ENCODE assay signal across 18 mouse cellular contexts in genomic region chr11:43565414-43565813, GRCm38 (mm10). TPM values are rescaled to one million over a fixed set of nuclear protein-coding genes. Genes with fewer than 3 reads are reported as not detected.
DNase-seq lines count a peak whose midpoint lies in the region; ATAC-seq and TF ChIP-seq lines count a peak whose summit lies in the region.
"Had no signal": no experiment of that assay in that cellular context is flagged by ENCODE, and none has a peak within 500 bp of the region (broad histone marks: within the 10 kb centered on the region; RNA-seq: fewer than 3 reads in every experiment).

No protein-coding gene starts in this region.

- 0 out of 2 replicates have a peak overlapping the region, but pooled peaks have one; percentile 27 for H3K27ac ChIP-seq in hindbrain, embryonic 11.5 days (ENCODE audit: low read depth, low read length)
- H3K27ac ChIP-seq in hindbrain, embryonic 13.5 days, result no peak overlapping the region
- H3K27ac ChIP-seq in embryonic facial prominence, embryonic 10.5 days (replicated peaks), result peak overlapping the region; percentile 69
- H3K27ac ChIP-seq in embryonic facial prominence, embryonic 14.5 days (replicated peaks; ENCODE audit: low read depth, low read length), result 0 out of 2 replicates have a peak overlapping the region, but pooled peaks have one; percentile 9
- H3K27ac ChIP-seq in midbrain, embryonic 11.5 days (ENCODE audit: low read depth, low read length), result peak overlapping the region; percentile 59
- no peak overlapping the region for H3K27ac ChIP-seq in left cerebral cortex, adult 2 months
- H3K27ac ChIP-seq: heart, adult 2 months; layer of hippocampus, adult 2 months had no signal

- H3K4me3 ChIP-seq in hindbrain, embryonic 11.5 days (ENCODE audit: low read depth, low read length), result no peak overlapping the region
- no peak overlapping the region for H3K4me3 ChIP-seq in hindbrain, embryonic 13.5 days
- H3K4me3 ChIP-seq in embryonic facial prominence, embryonic 10.5 days, result no peak overlapping the region
- H3K4me3 ChIP-seq in embryonic facial prominence, embryonic 14.5 days (ENCODE audit: low read depth, low read length), result no peak overlapping the region
- H3K4me3 ChIP-seq in midbrain, embryonic 11.5 days (ENCODE audit: low read depth, low read length), result no peak overlapping the region
- no peak overlapping the region for H3K4me3 ChIP-seq in left cerebral cortex, adult 2 months
- H3K4me3 ChIP-seq: heart, adult 2 months; layer of hippocampus, adult 2 months; megakaryocyte, embryonic 14.5 days had no signal

- no peak for DNase-seq in hindbrain, embryonic 11.5 days (ENCODE audit: low spot score)
- no peak for DNase-seq in embryonic facial prominence, embryonic 10.5 days (ENCODE audit: low spot score)
- no peak for DNase-seq in embryonic facial prominence, embryonic 14.5 days (ENCODE audit: low spot score)
- no peak for DNase-seq in midbrain, embryonic 11.5 days (ENCODE audit: low spot score, missing footprints)
- no peak for DNase-seq in spleen, postnatal 14 days (ENCODE audit: low spot score in 2 of 2)
- DNase-seq in cerebellum, postnatal 36 days, result no peak
- DNase-seq in left cerebral cortex, adult 2 months (ENCODE audit: extremely low spot score in 1 of 2, low spot score in 2 of 2), result no peak
- DNase-seq: heart, adult 2 months had no signal

- H3K9me3 ChIP-seq in hindbrain, embryonic 11.5 days (ENCODE audit: control insufficient read depth, low read length), result no peaks in the 10 kb centered on the region
- no peaks in the 10 kb centered on the region for H3K9me3 ChIP-seq in hindbrain, embryonic 13.5 days
- H3K9me3 ChIP-seq in embryonic facial prominence, embryonic 10.5 days, result no peaks in the 10 kb centered on the region
- H3K9me3 ChIP-seq in embryonic facial prominence, embryonic 14.5 days (ENCODE audit: control insufficient read depth, low read length), result no peaks in the 10 kb centered on the region
- no peaks in the 10 kb centered on the region for H3K9me3 ChIP-seq in midbrain, embryonic 11.5 days (ENCODE audit: control insufficient read depth, low read length)
- H3K9me3 ChIP-seq: megakaryocyte, embryonic 14.5 days had no signal

- no peaks in the 10 kb centered on the region for H3K27me3 ChIP-seq in hindbrain, embryonic 11.5 days (ENCODE audit: control insufficient read depth, insufficient read depth, low read length)
- no peaks in the 10 kb centered on the region for H3K27me3 ChIP-seq in hindbrain, embryonic 13.5 days
- H3K27me3 ChIP-seq in embryonic facial prominence, embryonic 10.5 days (replicated peaks; ENCODE audit: low read depth, poor library complexity, severe bottlenecking), result no peaks in the 10 kb centered on the region
- no peaks in the 10 kb centered on the region for H3K27me3 ChIP-seq in embryonic facial prominence, embryonic 14.5 days (replicated peaks; ENCODE audit: control insufficient read depth, insufficient read depth, low read length)
- H3K27me3 ChIP-seq in midbrain, embryonic 11.5 days (ENCODE audit: control insufficient read depth, insufficient read depth, low read length), result no peaks in the 10 kb centered on the region
- H3K27me3 ChIP-seq: megakaryocyte, embryonic 14.5 days had no signal

- 47% methylated on average over 2 of the region's 2 CpGs for WGBS in hindbrain, embryonic 11.5 days
- WGBS in hindbrain, embryonic 13.5 days, result 62% methylated on average over 2 of the region's 2 CpGs
- 49% methylated on average over 2 of the region's 2 CpGs for WGBS in embryonic facial prominence, embryonic 10.5 days
- 45% methylated on average over 2 of the region's 2 CpGs for WGBS in embryonic facial prominence, embryonic 14.5 days
- 20% methylated on average over 2 of the region's 2 CpGs for WGBS in midbrain, embryonic 11.5 days

- H3K36me3 ChIP-seq in hindbrain, embryonic 11.5 days (ENCODE audit: control insufficient read depth, insufficient read depth, low read length), result no peaks in the 10 kb centered on the region
- H3K36me3 ChIP-seq in hindbrain, embryonic 13.5 days, result no peaks in the 10 kb centered on the region
- H3K36me3 ChIP-seq in embryonic facial prominence, embryonic 10.5 days (replicated peaks), result peaks cover 75% of the 10 kb centered on the region
- H3K36me3 ChIP-seq in embryonic facial prominence, embryonic 14.5 days (ENCODE audit: control insufficient read depth, insufficient read depth, low read length), result 0 out of 2 replicates have a peak, but pooled peaks cover 2% of the 10 kb centered on the region
- H3K36me3 ChIP-seq in midbrain, embryonic 11.5 days (ENCODE audit: control insufficient read depth, insufficient read depth, low read length), result no peaks in the 10 kb centered on the region

- H3K9ac ChIP-seq in hindbrain, embryonic 11.5 days (ENCODE audit: low read depth, low read length), result no peak overlapping the region
- no peak overlapping the region for H3K9ac ChIP-seq in hindbrain, embryonic 13.5 days
- no peak overlapping the region for H3K9ac ChIP-seq in embryonic facial prominence, embryonic 14.5 days (ENCODE audit: low read depth, low read length)
- peak overlapping the region; percentile 28; the same call in 1 of the 2 replicates for H3K9ac ChIP-seq in midbrain, embryonic 11.5 days (ENCODE audit: low read length)

- H3K4me1 ChIP-seq in hindbrain, embryonic 11.5 days (replicated peaks; ENCODE audit: control insufficient read depth, insufficient read depth, low read length), result peaks cover 6% of the 10 kb centered on the region; the same call in 1 of the 2 replicates
- peaks cover 52% of the 10 kb centered on the region for H3K4me1 ChIP-seq in hindbrain, embryonic 13.5 days (replicated peaks)
- H3K4me1 ChIP-seq in embryonic facial prominence, embryonic 10.5 days, result peaks cover 56% of the 10 kb centered on the region
- peaks cover 8% of the 10 kb centered on the region for H3K4me1 ChIP-seq in embryonic facial prominence, embryonic 14.5 days (ENCODE audit: control insufficient read depth, insufficient read depth, low read length)
- H3K4me1 ChIP-seq in midbrain, embryonic 11.5 days (ENCODE audit: control insufficient read depth, insufficient read depth, low read length), result peaks cover 42% of the 10 kb centered on the region

- intact Hi-C loops in left cerebral cortex, adult 2 months (cut with DNase I), result no loop called here

- no peak for TF ChIP-seq CTCF in left cerebral cortex, adult 2 months (IDR thresholded peaks at IDR 0.05)

- no peak for ATAC-seq in hindbrain, embryonic 11.5 days (ENCODE audit: low FRiP score)
- ATAC-seq in hindbrain, embryonic 13.5 days (ENCODE audit: low FRiP score), result no peak
- ATAC-seq in embryonic facial prominence, embryonic 14.5 days (ENCODE audit: low read depth), result no peak
- peak; percentile 25 for ATAC-seq in midbrain, embryonic 11.5 days (ENCODE audit: low FRiP score)
- ATAC-seq: activated CD4-positive, CD25-positive, alpha-beta regulatory T cell, adult 4 months had no signal

- H3K4me2 ChIP-seq in hindbrain, embryonic 11.5 days (replicated peaks; ENCODE audit: low read depth, low read length), result no peak overlapping the region
- no peak overlapping the region for H3K4me2 ChIP-seq in hindbrain, embryonic 13.5 days
- H3K4me2 ChIP-seq in embryonic facial prominence, embryonic 14.5 days (ENCODE audit: low read depth, low read length), result no peak overlapping the region
- peak overlapping the region; percentile 7; the same call in 1 of the 2 replicates for H3K4me2 ChIP-seq in midbrain, embryonic 11.5 days
- H3K4me2 ChIP-seq: liver, embryonic 11.5 days had no signal

RNA-seq across cellular contexts. Expression of gene 4933415A04Rik, which starts 21.4 kb away (rescaled TPM):
- polyA plus RNA-seq in hindbrain, embryonic 11.5 days (2014; fragmentation: Nextera tagmentation; extraction: Ambion mirVana), result 8.5 and 10.4 TPM in 2 replicates
- 6.1 and 7.2 TPM in 2 replicates for polyA plus RNA-seq in hindbrain, embryonic 13.5 days (2015; fragmentation: Nextera tagmentation; extraction: Ambion mirVana)
- 12.4 and 13.7 TPM in 2 replicates for polyA plus RNA-seq in embryonic facial prominence, embryonic 10.5 days (2016; fragmentation: Nextera tagmentation; extraction: Ambion mirVana)
- 1.6 and 2.2 TPM in 2 replicates for polyA plus RNA-seq in embryonic facial prominence, embryonic 14.5 days (2014; fragmentation: Nextera tagmentation; extraction: Ambion mirVana)
- 10.1 and 11.3 TPM in 2 replicates for polyA plus RNA-seq in midbrain, embryonic 11.5 days (2014; fragmentation: Nextera tagmentation; extraction: Ambion mirVana)
- under 1 TPM; 0.61 to 0.77 TPM for total RNA-seq in left cerebral cortex, adult 2 months (2021)
- polyA plus RNA-seq: activated CD4-positive, CD25-positive, alpha-beta regulatory T cell, adult 4 months had no signal

RNA-seq across cellular contexts. Expression of gene Fabp6, which starts 35.9 kb away (rescaled TPM):
- not detected in 2 replicates for polyA plus RNA-seq in hindbrain, embryonic 11.5 days (2014; fragmentation: Nextera tagmentation; extraction: Ambion mirVana)
- polyA plus RNA-seq in hindbrain, embryonic 13.5 days (2015; fragmentation: Nextera tagmentation; extraction: Ambion mirVana), result not detected in 2 replicates
- not detected in 2 replicates for polyA plus RNA-seq in embryonic facial prominence, embryonic 10.5 days (2016; fragmentation: Nextera tagmentation; extraction: Ambion mirVana)
- polyA plus RNA-seq in embryonic facial prominence, embryonic 14.5 days (2014; fragmentation: Nextera tagmentation; extraction: Ambion mirVana), result not detected in 2 replicates
- polyA plus RNA-seq in midbrain, embryonic 11.5 days (2014; fragmentation: Nextera tagmentation; extraction: Ambion mirVana), result not detected in 2 replicates
- not detected for total RNA-seq in left cerebral cortex, adult 2 months (2021)
- total RNA-seq: gastrocnemius, adult 18-20 months; heart, adult 2 months; layer of hippocampus, adult 2 months; left cerebral cortex, adult 8-10 months had no signal
- polyA plus RNA-seq: activated CD4-positive, CD25-positive, alpha-beta regulatory T cell, adult 4 months; heart, adult 2 months; liver, embryonic 11.5 days; lung, embryonic 16.5 days; neural tube, embryonic 11.5 days; testis, adult 2 months had no signal

RNA-seq across cellular contexts. Expression of gene Ccnjl, which starts 36.8 kb away (rescaled TPM):
- 34.2 and 37.7 TPM in 2 replicates for polyA plus RNA-seq in hindbrain, embryonic 11.5 days (2014; fragmentation: Nextera tagmentation; extraction: Ambion mirVana)
- 18.5 and 20.8 TPM in 2 replicates for polyA plus RNA-seq in hindbrain, embryonic 13.5 days (2015; fragmentation: Nextera tagmentation; extraction: Ambion mirVana)
- polyA plus RNA-seq in embryonic facial prominence, embryonic 10.5 days (2016; fragmentation: Nextera tagmentation; extraction: Ambion mirVana), result 37.8 and 39.6 TPM in 2 replicates
- polyA plus RNA-seq in embryonic facial prominence, embryonic 14.5 days (2014; fragmentation: Nextera tagmentation; extraction: Ambion mirVana), result 8.1 and 9.0 TPM in 2 replicates
- polyA plus RNA-seq in midbrain, embryonic 11.5 days (2014; fragmentation: Nextera tagmentation; extraction: Ambion mirVana), result 35.7 and 40.2 TPM in 2 replicates
- 1 to 10 TPM; 3.8 to 4.6 TPM for total RNA-seq in left cerebral cortex, adult 2 months (2021)
- total RNA-seq: gastrocnemius, adult 18-20 months had no signal

Comparison
In these comparisons a context has a peak if more than half of its experiments do, and no peak if none do; other contexts are left out.
1. H3K27ac ChIP-seq: peak in hindbrain, embryonic 11.5 days (single experiment), embryonic facial prominence, embryonic 10.5 days (single experiment), embryonic facial prominence, embryonic 14.5 days (single experiment) and midbrain, embryonic 11.5 days (single experiment); none in hindbrain, embryonic 13.5 days (single experiment) and left cerebral cortex, adult 2 months (single experiment).